Mouse (Mus musculus): ENCODE results near the gene Vmn1r231.

Vmn1r231 gene

GRCm38 (mm10) chr17:20904991-20905390 is at the start of gene Vmn1r231:
Gene Vmn1r231, minus strand, starts transcription at chr17:20905091.
- no peak for DNase-seq (ENCODE audit: low read depth, low spot score)

DNA sequence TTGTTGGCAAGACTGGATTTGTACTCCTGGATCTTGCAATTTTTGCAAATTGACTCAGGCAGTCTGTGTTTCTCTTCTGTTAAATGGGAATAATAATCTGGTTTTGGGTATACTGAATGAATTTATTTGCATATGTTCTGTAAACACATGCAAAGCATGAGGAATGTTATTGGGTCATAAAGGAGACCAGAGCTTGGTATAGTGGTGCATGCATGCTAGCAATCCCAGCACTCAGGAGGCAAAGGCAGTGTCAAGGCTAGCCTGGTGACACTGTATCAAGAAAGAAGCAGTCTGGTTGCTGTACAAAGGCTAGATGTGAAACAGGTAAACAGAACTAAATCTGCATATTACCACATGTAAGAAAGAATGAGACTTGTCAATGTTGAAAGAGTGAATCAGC is 41.7 kb upstream of the Vmn1r231 start:
- no peak for DNase-seq (ENCODE audit: low read depth, low spot score)

- peak; percentile 51 for DNase-seq (ENCODE audit: low read depth, low spot score)
Observed at GRCm38 (mm10) chr17:20946026-20946565, 41.2 kb upstream of the Vmn1r231 start.

GRCm38 (mm10) chr17:20944985-20945891 is 40.3 kb upstream of the Vmn1r231 start, which contains the start of gene Ppp2r1a:
Gene Ppp2r1a, plus strand, starts transcription at chr17:20945311.
- peak; percentile 99 for DNase-seq (ENCODE audit: low read depth, low spot score)

- no peak for DNase-seq (ENCODE audit: low read depth, low spot score)
Observed at GRCm38 (mm10) chr17:20944226-20944625, 39.3 kb upstream of the Vmn1r231 start.

- no peak for DNase-seq (ENCODE audit: low read depth, low spot score)
Observed at GRCm38 (mm10) chr17:20919614-20920013, 14.7 kb upstream of the Vmn1r231 start, which contains the start of gene Vmn1r232. Gene Vmn1r232, minus strand, starts transcription at chr17:20919714.

DNA sequence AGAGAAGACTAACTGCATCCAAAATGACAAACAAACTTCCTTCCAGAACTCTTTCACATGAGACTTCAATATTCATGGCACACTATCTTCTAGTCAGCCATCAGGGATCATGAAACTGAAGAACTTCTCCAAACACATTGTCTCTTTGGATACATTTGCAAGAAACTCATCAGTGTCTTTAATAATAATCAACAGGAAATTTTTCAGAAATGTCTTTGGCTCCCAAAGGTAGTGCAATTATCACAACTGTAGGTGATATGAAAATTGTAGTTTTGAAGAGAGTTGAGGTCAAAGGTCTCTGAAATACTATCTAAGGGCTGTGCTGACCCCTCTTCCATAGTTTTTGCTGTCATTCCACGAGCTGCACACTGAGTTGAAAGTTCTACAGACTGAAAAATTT is 64.7 kb downstream of the Vmn1r231 start, which contains the start of gene Vmn1r230:
Vmn1r230 (plus strand) TSS at position 301 of the 400 bp plus-strand sequence.
- no peak for DNase-seq (ENCODE audit: low read depth, low spot score)
